Mouse (Mus musculus) inflammation-experienced regulatory T-cells, adult 6 months (primary cell): ENCODE data around the gene Slc39a1. TPM values are rescaled to one million over a fixed set of nuclear protein-coding genes. Genes with fewer than 3 reads are reported as not detected.

ENCODE experiments used
- ATAC-seq: one replicate; pipeline ENCODE4 v1.8.0; 2017
- polyA plus RNA-seq, 3 experiments: library from polyadenylated mRNA; unstranded; fragments of 100-300 nt; shearing (Covaris generic); gene quantifications; one replicate each; pipeline ENCODE4 v1.2.1; 2017

Slc39a1 gene
- 10 to 100 TPM; 35.0 to 72.7 (median 59.5) TPM for polyA plus RNA-seq

- ATAC-seq, result peak; percentile 97
These were observed at the start of gene Slc39a1 for GRCm38 (mm10) chr3:90247960-90248745. Slc39a1 (plus strand) TSS chr3:90248172.

GRCm38 (mm10) chr3:90202884-90203283, 45.1 kb upstream of the Slc39a1 start:
- no peak for ATAC-seq

DNA sequence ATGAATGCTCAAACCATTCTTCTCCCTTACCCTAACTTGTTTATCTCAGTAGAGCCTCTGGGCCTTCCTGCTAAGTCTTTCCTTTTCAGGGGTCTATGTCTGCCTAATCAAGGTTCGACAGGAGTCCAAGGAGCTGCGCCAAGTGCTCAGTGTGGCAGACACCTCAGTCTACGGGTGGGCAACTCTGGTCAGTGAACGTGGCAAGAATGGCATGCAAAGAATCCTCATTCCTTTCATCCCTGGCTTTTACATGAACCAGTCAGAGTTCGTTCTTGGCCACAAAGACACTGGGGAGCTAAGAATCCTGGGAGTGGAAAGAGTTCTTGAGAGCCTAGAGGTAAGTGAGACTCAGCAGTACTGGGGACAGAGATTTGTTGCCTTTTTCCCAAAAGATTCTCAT, 44.4 kb upstream of the Slc39a1 start:
- no peak for ATAC-seq

- no peak for ATAC-seq
These were observed 43.4 kb upstream of the Slc39a1 start for GRCm38 (mm10) chr3:90204582-90204981.

DNA sequence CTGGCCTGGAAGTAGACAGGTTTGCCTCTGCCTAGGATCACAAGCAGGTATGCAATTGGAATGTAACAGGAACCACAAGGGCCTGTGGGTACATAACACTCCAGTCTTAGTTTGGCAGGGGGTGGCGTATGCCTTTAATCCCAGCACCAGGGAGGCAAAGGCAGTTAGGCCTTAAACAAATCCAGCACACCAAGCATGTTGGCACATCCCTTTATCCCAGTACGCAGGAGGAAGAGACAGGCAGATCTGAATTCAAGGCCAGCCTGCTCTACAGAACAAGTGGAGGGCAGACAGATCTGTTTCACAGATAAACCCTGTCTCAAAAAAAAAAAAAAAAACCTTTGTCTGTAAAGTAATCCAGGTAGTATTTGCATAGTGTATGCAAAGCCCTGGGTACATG, 39.3 kb upstream of the Slc39a1 start:
- no peak for ATAC-seq

GRCm38 (mm10) chr3:90209908-90210566, 37.9 kb upstream of the Slc39a1 start:
- no peak for ATAC-seq

- ATAC-seq, result no peak
These were observed 36.2 kb upstream of the Slc39a1 start for GRCm38 (mm10) chr3:90211475-90212398.

- ATAC-seq, result no peak
These were observed 35.2 kb upstream of the Slc39a1 start for GRCm38 (mm10) chr3:90212723-90213122.

GRCm38 (mm10) chr3:90213377-90213866, 34.5 kb upstream of the Slc39a1 start, which contains the start of the genes Rps27 and Rab13:
Rps27 (minus strand) TSS chr3:90213651.
Rab13 (plus strand) TSS chr3:90213695.
- peak; percentile 96 for ATAC-seq

GRCm38 (mm10) chr3:90213956-90214684, 33.9 kb upstream of the Slc39a1 start:
- no peak for ATAC-seq

DNA sequence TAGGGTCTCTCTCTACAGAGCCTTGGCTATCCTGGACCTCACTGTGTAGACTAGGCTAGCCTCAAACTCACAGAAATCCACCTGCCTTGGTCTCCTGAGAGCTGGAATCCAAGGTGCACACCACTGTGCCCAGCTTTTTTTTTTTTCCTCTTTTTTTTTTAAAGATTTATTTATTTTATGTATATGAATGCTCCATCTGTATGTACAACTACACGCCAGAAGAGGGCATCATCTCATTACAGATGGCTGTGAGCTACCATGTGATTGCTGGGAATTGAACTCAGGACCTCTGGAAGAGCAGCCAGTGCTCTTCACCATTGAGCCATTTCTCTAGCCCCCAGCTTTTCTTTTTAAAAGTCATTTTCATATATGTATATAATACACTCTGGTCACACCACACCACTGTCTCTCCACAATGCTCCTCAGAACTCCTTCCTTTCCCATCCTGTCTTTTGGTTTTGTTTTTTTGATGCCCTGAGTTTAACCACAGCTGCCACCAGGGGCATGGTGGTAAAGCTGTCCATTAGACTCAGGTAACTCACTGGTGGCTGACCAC, 32.1 kb upstream of the Slc39a1 start:
- ATAC-seq, result no peak

DNA sequence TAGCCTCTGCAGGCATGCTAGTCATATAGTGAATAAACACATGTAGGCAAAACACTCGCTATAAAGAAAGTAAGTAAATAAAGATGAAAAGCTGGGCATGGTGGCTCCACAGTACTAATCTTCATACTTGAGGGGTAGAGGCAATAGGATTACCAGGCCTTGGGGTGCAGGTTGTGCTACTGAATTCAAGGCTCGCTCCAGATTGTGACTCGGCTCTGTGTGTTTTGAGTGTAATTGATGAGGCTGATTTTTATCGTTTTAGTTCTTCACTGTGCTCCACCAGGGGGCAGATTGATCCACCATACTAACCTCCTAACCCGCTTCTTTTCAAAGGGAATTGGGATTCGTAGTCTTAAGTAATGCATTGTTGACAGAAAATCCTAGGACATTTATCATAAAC, 27.9 kb upstream of the Slc39a1 start:
- peak; percentile 77 for ATAC-seq

DNA sequence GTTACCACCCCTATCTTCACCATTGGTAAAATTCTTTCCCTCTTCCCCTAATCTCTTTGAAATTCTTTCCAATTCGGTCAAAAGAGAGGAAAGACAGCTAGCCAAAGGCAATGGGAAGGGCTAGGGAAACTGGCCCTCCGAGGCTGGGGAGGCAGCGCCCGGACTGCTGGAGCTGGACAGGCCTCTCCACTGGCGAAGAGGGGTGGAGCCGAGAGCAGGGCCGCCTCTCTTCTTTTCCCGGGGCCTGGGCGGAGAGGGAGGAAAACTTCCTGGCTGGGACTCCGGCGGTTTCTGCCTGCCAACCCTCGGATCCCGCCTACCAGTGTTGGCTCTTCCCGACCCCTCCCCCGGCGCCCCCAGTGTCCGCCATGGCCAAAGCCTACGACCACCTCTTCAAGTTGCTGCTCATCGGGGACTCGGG, 27.4 kb upstream of the Slc39a1 start:
- no peak for ATAC-seq

- ATAC-seq, result no peak
These were observed 26.8 kb upstream of the Slc39a1 start for GRCm38 (mm10) chr3:90221123-90221522.

DNA sequence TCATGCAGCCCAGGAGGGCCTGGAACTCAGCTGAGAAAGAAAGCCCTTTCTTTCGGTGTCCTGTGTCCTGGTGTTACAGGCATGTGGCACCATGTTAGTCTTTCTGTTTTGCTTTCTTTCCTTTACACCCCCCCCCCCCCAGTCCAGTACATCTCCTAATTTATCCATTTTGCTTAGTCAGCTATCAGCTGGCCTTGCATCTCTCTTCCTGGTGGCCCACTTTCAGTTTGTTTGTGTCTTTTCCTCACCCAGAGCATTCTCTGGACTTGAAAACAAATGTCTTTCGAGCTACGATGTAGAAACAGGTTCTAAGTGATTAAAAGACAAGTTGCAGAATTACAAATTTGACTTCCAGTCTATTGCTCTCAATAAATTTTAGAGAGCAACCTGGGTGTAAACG, 25.5 kb upstream of the Slc39a1 start:
- no peak for ATAC-seq

- ATAC-seq, result no peak
These were observed 25.0 kb upstream of the Slc39a1 start for GRCm38 (mm10) chr3:90222941-90223340.

DNA sequence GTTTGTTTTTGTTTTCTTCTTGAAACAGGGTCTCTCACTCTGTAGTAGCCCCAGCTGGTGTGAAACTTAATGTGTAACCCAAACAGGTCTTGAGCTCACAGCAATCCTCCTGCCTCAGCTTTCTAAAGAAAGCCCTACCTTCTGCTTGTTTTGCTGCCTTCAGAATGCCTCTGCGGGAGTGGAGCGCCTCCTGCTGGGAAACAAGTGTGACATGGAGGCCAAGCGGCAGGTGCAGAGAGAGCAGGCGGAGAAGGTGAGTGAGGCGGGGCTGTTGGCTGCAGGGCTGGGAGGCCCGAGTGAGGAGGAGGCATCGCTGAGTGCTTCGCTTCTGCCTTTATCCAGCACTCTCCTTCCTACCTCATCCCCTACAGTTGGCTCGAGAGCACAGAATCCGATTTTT, 23.6 kb upstream of the Slc39a1 start:
- no peak for ATAC-seq

GRCm38 (mm10) chr3:90231075-90231474, 16.9 kb upstream of the Slc39a1 start:
- ATAC-seq, result peak; percentile 23

GRCm38 (mm10) chr3:90231507-90232333, 16.3 kb upstream of the Slc39a1 start, which contains the start of gene Jtb:
Jtb (plus strand) TSS chr3:90231597.
- ATAC-seq, result peak; percentile 98

GRCm38 (mm10) chr3:90241251-90241650, 6.7 kb upstream of the Slc39a1 start:
- ATAC-seq, result no peak
